Mouse (Mus musculus) lung, embryonic 14.5 days (tissue): ENCODE measurements at regions not wholly inside any gene's neighbourhood (a gene's known extent, or its start where the extent isn't known, plus 50 kb on each side); places are given as distances from the start of the nearest gene placed in this dataset.

ENCODE experiments used
- ATAC-seq: fragments of 200-750 bp; cut with Nextera tagmentation; 2 replicates; pipeline ENCODE4 v1.8.0; 2017; ENCODE audit warnings: mild to moderate bottlenecking, moderate TSS enrichment, moderate library complexity; ENCODE audit not compliant: insufficient read depth
- DNase-seq: peaks from one replicate; pipeline ENCODE4 v3.0.0-alpha.2; 2015
- H3K27ac ChIP-seq: fragments of 300-500 bp; sonication (generic); 2 replicates; pipeline ENCODE4 v1.5.1; 2014; ENCODE audit warnings: low read depth, mild to moderate bottlenecking, moderate library complexity
- H3K27me3 ChIP-seq: fragments of 300-500 bp; sonication (generic); 2 replicates; pipeline ENCODE4 v1.6.1; 2014; ENCODE audit warnings: low read length, control low read depth; ENCODE audit not compliant: insufficient read depth
- H3K36me3 ChIP-seq: fragments of 300-500 bp; sonication (generic); 2 replicates; pipeline ENCODE4 v1.6.1; 2014; ENCODE audit warnings: control low read depth; ENCODE audit not compliant: insufficient read depth
- H3K4me1 ChIP-seq: fragments of 300-500 bp; sonication (generic); 2 replicates; pipeline ENCODE4 v1.6.1; 2014; ENCODE audit warnings: antibody characterized with exemption, control low read depth; ENCODE audit not compliant: insufficient read depth
- H3K4me2 ChIP-seq: fragments of 300-500 bp; sonication (generic); 2 replicates; pipeline ENCODE4 v1.6.1; 2014; ENCODE audit warnings: mild to moderate bottlenecking
- H3K4me3 ChIP-seq: fragments of 300-500 bp; sonication (generic); 2 replicates; pipeline ENCODE4 v1.5.1; 2014; ENCODE audit warnings: low read depth, low read length
- H3K9ac ChIP-seq: fragments of 300-500 bp; sonication (generic); 2 replicates; pipeline ENCODE4 v1.6.1; 2014
- H3K9me3 ChIP-seq: fragments of 300-500 bp; sonication (generic); 2 replicates; pipeline ENCODE4 v1.6.1; 2016; ENCODE audit warnings: low read depth, low read length, control low read depth
- CTCF ChIP-seq: IDR thresholded peaks from 2 replicates; pipeline ENCODE4 v1.5.1; 2016; ENCODE audit warnings: antibody characterized with exemption, low read depth
- WGBS: fragments of 180-500 bp; shearing (Covaris S2); extraction: QIAGEN DNeasy Blood & Tissue Kit; methylation state at CpG from one replicate; pipeline ENCODE4 v1.1.7; 2014; 5-methylcytosine and 5-hydroxymethylcytosine counted together

DNA sequence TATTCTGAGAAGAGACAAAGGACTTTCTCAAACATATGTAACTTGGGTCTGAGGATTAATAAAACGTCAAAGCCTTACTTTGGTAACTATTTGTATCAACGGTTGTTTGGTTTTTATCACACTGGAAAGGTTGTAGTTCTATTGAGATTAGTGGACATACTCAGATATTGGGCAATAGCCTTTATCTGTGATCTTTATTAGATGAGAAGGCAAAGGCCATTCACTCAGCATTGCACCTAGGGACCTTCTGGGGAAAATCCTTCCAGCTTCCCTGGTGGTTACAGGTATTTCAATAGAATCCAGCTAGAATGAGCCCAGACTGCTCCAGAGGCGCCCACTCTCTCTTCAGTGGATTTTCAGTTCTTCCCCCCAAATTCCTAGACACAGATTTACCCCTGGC lies 89.6 kb upstream of the Ednrb start:
- Histone ChIP-seq H3K4me2 (no peak overlapping the region), H3K9ac (no peak overlapping the region), H3K27me3 (no peaks in the 10 kb centered on the region), H3K4me3 (no peak overlapping the region), H3K27ac (no peak overlapping the region), H3K4me1 (no peaks in the 10 kb centered on the region), H3K9me3 (no peaks in the 10 kb centered on the region), H3K36me3 (no peaks in the 10 kb centered on the region)
- DNase-seq (no peak), ATAC-seq (no peak)
- WGBS, result 71% methylated on average over 3 of the region's 3 CpGs
- TF ChIP-seq CTCF, result no peak

DNA sequence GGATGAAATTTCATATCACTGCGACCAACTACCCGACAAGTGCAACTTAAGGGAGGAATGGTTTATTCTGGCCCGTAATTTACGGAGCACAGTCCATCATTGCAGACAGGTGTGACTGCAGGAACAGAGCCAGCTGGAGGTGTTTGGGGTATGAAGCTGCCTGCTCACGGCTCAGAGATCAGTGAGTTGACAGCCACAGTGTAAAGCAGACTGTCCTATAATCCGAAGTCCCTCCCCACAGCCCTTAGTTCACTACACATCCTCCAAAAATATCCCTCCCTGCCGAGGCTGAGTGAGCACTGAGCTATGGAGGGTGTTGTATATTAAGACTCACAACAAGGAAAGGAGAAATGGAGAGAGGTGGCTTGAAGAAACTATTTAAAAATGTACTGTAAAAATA lies 88.0 kb upstream of the Ednrb start:
- no peak for ATAC-seq
- H3K27me3 ChIP-seq, result no peaks in the 10 kb centered on the region
- no peak for TF ChIP-seq CTCF

DNA sequence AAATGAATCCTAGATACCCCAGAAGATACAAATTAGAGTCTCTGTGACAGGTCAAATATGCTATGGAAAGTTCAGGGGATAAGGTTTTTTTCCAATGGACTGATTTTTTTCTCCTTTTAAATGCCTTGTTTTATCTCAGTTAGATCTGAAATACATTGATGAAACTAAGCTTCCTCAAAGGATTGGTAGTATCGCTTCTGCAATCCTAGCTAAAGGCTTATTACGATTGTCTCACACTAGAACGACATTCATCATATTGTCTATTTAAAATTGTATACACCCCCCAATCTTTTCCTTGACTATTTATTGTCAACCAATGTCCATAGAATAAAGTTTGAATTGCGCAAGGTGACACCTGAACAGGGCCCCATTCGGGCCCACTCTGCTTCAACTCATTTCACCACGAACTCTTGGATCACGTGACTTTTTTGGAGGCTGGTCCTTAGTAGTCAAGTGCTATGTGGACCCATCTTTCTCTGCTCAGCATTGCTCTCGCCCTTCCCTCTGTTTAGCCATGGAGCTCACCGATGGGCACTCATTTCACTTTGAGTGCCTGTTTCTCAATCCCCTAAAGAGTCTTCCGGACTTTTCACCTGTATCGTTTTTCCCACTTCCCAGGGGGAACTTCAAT lies 85.6 kb upstream of the Ednrb start:
- WGBS, result 89% methylated on average over 11 of the region's 11 CpGs
- ATAC-seq (no peak), DNase-seq (no peak)
- Histone ChIP-seq H3K9ac (no peak overlapping the region), H3K4me2 (no peak overlapping the region), H3K4me1 (no peaks in the 10 kb centered on the region), H3K27ac (no peak overlapping the region), H3K9me3 (no peaks in the 10 kb centered on the region), H3K36me3 (no peaks in the 10 kb centered on the region), H3K27me3 (no peaks in the 10 kb centered on the region), H3K4me3 (no peak overlapping the region)
- no peak for TF ChIP-seq CTCF

More for the DNA sequence above, 88.0 kb upstream of the Ednrb start:
- Histone ChIP-seq H3K4me1 (no peaks in the 10 kb centered on the region), H3K27ac (no peak overlapping the region), H3K4me2 (no peak overlapping the region), H3K36me3 (no peaks in the 10 kb centered on the region), H3K9ac (no peak overlapping the region), H3K4me3 (no peak overlapping the region), H3K9me3 (no peaks in the 10 kb centered on the region)
- no peak for DNase-seq
- WGBS, result 52% methylated on average over 7 of the region's 7 CpGs

DNA sequence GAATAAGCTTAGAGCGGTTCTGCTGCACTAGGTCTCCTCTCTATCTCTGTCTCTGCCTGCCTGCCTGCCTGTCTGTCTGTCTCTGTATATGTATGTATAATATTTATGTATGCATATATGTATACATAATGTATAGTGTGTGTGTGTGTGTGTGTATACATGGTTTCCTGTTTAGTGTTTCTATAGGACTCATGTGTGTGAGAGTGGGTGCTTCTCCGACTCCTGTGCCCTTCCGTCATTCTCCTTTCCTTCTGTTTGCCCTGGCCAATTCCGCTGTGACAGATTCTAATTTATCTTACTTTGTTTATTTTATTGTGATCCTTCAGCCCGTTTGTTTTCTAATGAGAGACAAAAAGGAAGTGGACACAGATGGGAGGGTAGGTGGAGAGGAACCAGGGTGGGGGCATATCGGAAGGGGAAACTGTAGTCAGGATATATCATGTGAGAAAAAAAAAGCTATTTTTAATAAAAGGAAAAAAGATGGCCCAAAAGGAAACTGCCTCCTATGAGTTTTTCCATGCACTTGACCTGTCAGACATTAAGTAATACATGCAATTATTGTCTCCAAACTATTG lies 85.0 kb upstream of the Ednrb start:
- Histone ChIP-seq H3K27me3 (no peaks in the 10 kb centered on the region), H3K9ac (no peak overlapping the region), H3K4me1 (no peaks in the 10 kb centered on the region), H3K9me3 (no peaks in the 10 kb centered on the region), H3K4me3 (no peak overlapping the region), H3K4me2 (no peak overlapping the region), H3K36me3 (no peaks in the 10 kb centered on the region), H3K27ac (no peak overlapping the region)
- TF ChIP-seq CTCF, result no peak
- ATAC-seq, result peak; percentile 60; the same call in 1 of the 2 replicates
- DNase-seq, result peak; percentile 42
- 41% methylated on average over 6 of the region's 6 CpGs for WGBS

DNA sequence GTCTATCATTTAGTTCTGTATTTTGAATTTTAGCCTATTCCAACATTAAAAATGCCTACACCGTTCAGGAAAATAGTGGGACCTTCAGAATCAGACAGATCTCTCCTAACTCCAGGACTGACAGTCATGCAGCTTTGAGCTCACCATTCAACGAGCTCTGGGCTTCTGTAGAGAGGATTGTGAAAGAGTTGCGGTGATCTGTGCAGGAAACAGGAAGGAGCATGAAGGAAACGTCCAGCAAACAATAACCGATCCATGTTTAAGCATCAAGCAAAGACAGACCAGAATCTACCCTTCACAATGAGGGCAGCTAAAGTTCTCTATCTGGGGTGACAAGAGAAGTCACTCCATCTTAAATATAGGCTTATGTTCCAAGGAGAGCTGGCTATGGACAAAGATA lies 76.0 kb upstream of the Ednrb start:
- DNase-seq (peak; percentile 33), ATAC-seq (no peak)
- WGBS, result 60% methylated on average over 5 of the region's 5 CpGs
- H3K4me3 ChIP-seq, result no peak overlapping the region
- no peaks in the 10 kb centered on the region for H3K27me3 ChIP-seq
- no peak overlapping the region for H3K9ac ChIP-seq
- no peak for TF ChIP-seq CTCF
- no peak overlapping the region for H3K4me2 ChIP-seq
- no peaks in the 10 kb centered on the region for H3K36me3 ChIP-seq
- H3K4me1 ChIP-seq, result no peaks in the 10 kb centered on the region
- peak overlapping the region; percentile 3; the same call in 1 of the 2 replicates for H3K27ac ChIP-seq
- H3K9me3 ChIP-seq, result no peaks in the 10 kb centered on the region

DNA sequence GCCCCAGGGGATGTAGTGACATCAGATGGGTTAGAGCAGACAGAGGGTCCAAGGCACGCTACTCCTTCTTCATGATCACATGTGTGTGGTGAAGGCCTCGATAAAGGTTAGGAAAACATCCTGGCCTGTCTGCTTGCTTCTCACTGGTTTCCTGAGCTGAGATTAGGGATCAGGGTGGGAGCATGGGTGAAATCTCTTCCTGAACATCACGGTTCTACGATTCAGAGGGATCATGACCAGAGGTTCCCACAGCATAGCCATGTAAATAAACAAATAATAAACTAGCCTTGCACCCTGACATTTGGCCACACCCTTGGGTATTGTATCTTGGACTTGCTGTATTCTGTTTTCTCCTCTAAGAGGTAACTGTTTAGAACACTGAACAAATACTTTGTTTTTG lies 75.2 kb upstream of the Ednrb start:
- no peak overlapping the region for H3K4me3 ChIP-seq
- no peaks in the 10 kb centered on the region for H3K9me3 ChIP-seq
- H3K27ac ChIP-seq, result no peak overlapping the region
- no peak for TF ChIP-seq CTCF
- no peaks in the 10 kb centered on the region for H3K27me3 ChIP-seq
- no peak overlapping the region for H3K9ac ChIP-seq
- H3K36me3 ChIP-seq, result no peaks in the 10 kb centered on the region
- no peaks in the 10 kb centered on the region for H3K4me1 ChIP-seq
- 60% methylated on average over 4 of the region's 4 CpGs for WGBS
- ATAC-seq, result no peak; the same call in 1 of the 2 replicates
- H3K4me2 ChIP-seq, result no peak overlapping the region
- DNase-seq, result no peak

DNA sequence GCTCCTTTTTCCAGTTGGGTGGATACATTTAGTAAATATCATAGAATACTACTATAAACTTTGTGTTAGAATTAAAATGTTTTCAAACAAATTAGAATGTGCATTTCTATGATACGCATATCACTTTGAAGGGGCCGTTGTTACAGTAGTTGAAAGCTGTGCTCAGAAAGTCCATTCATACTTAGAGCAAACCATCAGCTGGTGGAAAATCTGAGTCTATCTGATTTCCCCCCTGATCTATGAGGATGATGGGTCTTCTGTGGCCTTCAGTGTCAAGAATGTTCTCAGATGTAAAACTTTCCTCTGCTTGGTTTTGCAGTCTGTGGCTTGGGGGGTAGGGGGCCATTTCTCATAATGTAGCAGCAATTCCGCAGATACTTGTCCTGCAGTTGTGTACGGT lies 69.3 kb upstream of the Ednrb start:
- no peak for DNase-seq
- Histone ChIP-seq H3K9ac (no peak overlapping the region), H3K4me2 (no peak overlapping the region), H3K9me3 (no peaks in the 10 kb centered on the region), H3K36me3 (no peaks in the 10 kb centered on the region), H3K4me3 (no peak overlapping the region), H3K27me3 (no peaks in the 10 kb centered on the region), H3K4me1 (no peaks in the 10 kb centered on the region), H3K27ac (no peak overlapping the region)
- no peak for TF ChIP-seq CTCF
- 91% methylated on average over 4 of the region's 4 CpGs for WGBS
- no peak for ATAC-seq

DNA sequence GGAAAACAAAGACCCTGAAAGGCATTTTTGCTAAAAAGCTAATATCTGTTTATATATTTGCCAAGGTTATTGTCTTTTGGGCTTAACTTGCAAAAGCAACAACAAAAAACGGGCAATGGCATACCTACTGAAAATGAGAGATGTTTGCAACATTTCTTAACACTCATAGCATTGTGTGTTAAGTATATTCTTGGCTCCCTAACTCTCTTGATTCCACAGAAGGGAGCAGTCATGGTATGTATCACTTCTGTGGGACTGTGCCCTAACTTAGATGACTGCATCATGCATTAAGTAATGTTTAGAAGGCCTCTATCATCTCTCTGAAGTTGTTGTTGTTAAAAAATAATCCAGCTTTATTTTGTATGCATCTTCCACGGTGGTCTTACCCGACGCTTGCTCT lies 67.5 kb upstream of the Ednrb start:
- Histone ChIP-seq H3K9ac (no peak overlapping the region), H3K36me3 (no peaks in the 10 kb centered on the region), H3K27me3 (no peaks in the 10 kb centered on the region), H3K4me1 (no peaks in the 10 kb centered on the region), H3K9me3 (no peaks in the 10 kb centered on the region), H3K27ac (no peak overlapping the region), H3K4me3 (no peak overlapping the region), H3K4me2 (no peak overlapping the region)
- 61% methylated on average over 4 of the region's 4 CpGs for WGBS
- ATAC-seq, result 0 out of 2 replicates have a peak, but pooled peaks have one; percentile 31
- TF ChIP-seq CTCF, result no peak
- no peak for DNase-seq
